Mouse (Mus musculus) stomach, postnatal 0 days (tissue): Measurements from ENCODE around the gene Cytl1. TPM values are rescaled to one million over a fixed set of nuclear protein-coding genes. Genes with fewer than 3 reads are reported as not detected.

Experiments used
- ATAC-seq: fragments of 200-750 bp; cut with Nextera tagmentation; 2 replicates; pipeline ENCODE4 v1.8.0; 2017; ENCODE audit not compliant: low FRiP score, low TSS enrichment
- DNase-seq: peaks from one replicate; pipeline ENCODE4 v3.0.0-alpha.2; 2016; ENCODE audit warnings: low spot score
- H3K27ac ChIP-seq: fragments of 300-500 bp; sonication (generic); replicated peaks from 2 replicates; pipeline ENCODE4 v1.5.1; 2014; ENCODE audit warnings: mild to moderate bottlenecking, control low read depth
- H3K27me3 ChIP-seq: fragments of 300-500 bp; sonication (generic); 2 replicates; pipeline ENCODE4 v1.6.1; 2014; ENCODE audit warnings: low read length; ENCODE audit not compliant: control insufficient read depth, insufficient read depth
- H3K36me3 ChIP-seq: fragments of 300-500 bp; sonication (generic); 2 replicates; pipeline ENCODE4 v1.6.1; 2014; ENCODE audit warnings: low read length, mixed read lengths; ENCODE audit not compliant: control insufficient read depth, insufficient read depth
- H3K4me1 ChIP-seq: fragments of 300-500 bp; sonication (generic); replicated peaks from 2 replicates; pipeline ENCODE4 v1.6.1; 2014; ENCODE audit warnings: antibody characterized with exemption; ENCODE audit not compliant: control insufficient read depth, insufficient read depth
- H3K4me2 ChIP-seq: fragments of 300-500 bp; sonication (generic); replicated peaks from 2 replicates; pipeline ENCODE4 v1.6.1; 2014; ENCODE audit warnings: low read depth, mild to moderate bottlenecking, control low read depth, moderate library complexity
- H3K4me3 ChIP-seq: fragments of 300-500 bp; sonication (generic); 2 replicates; pipeline ENCODE4 v1.5.1; 2014; ENCODE audit warnings: low read depth, low read length, control low read depth
- H3K9ac ChIP-seq: fragments of 300-500 bp; sonication (generic); 2 replicates; pipeline ENCODE4 v1.6.1; 2014; ENCODE audit warnings: mild to moderate bottlenecking, low read length, control low read depth, mixed read lengths
- H3K9me3 ChIP-seq: fragments of 300-500 bp; sonication (generic); 2 replicates; pipeline ENCODE4 v1.6.1; 2016; ENCODE audit warnings: low read length; ENCODE audit not compliant: control insufficient read depth
- CTCF ChIP-seq: IDR thresholded peaks from 2 replicates; pipeline ENCODE4 v1.5.1; 2016; ENCODE audit warnings: antibody characterized with exemption, low read depth, mild to moderate bottlenecking, moderate library complexity
- EP300 ChIP-seq: optimal IDR thresholded peaks from 2 replicates; pipeline ENCODE3; 2016; ENCODE audit warnings: antibody characterized with exemption
- WGBS: fragments of 180-500 bp; shearing (Covaris S2); extraction: QIAGEN DNeasy Blood & Tissue Kit; methylation state at CpG from one replicate; pipeline ENCODE4 v1.1.7; 2014; 5-methylcytosine and 5-hydroxymethylcytosine counted together
- polyA plus RNA-seq: library from polyadenylated mRNA; unstranded; fragments of >200 nt; fragmentation: Nextera tagmentation; extraction: Ambion mirVana; gene quantifications from 2 replicates; pipeline ENCODE4 v1.2.1, GENCODE M21; 2015

The Cytl1 gene
- polyA plus RNA-seq, 1 experiment from 2014 or later: 0.33 TPM

DNA sequence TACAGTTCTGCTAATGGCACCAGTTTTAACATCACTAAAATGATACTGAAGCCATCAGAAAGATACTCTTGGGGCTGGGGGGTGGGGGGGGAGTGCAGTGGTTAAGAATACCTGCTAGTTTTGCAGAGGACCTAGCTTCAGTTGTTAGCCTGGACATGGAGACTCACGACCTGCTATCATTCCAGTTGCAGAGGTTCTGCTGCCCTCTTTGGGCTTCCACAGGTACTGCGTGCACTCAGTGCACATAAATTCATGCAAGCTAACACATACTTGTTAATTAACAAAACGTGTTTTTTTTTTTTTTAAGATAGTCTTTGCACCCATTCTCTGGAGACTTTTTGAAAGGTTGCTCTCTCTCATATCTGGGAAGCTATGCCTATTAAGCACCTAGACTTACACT lies 27.2 kb upstream of the Cytl1 start:
- H3K27me3 ChIP-seq: no peaks in the 10 kb centered on the region
- TF ChIP-seq CTCF (peak; percentile 53), EP300 (no peak)
- H3K4me2 ChIP-seq: no peak overlapping the region
- H3K9ac ChIP-seq: no peak overlapping the region
- H3K9me3 ChIP-seq: 0 out of 2 replicates have a peak, but pooled peaks cover 3% of the 10 kb centered on the region
- DNase-seq (no peak), ATAC-seq (no peak)
- no peak overlapping the region for H3K4me3 ChIP-seq
- H3K4me1 ChIP-seq: no peaks in the 10 kb centered on the region
- no peak overlapping the region for H3K27ac ChIP-seq
- WGBS: 75% methylated on average over 3 of the region's 3 CpGs
- H3K36me3 ChIP-seq: no peaks in the 10 kb centered on the region

DNA sequence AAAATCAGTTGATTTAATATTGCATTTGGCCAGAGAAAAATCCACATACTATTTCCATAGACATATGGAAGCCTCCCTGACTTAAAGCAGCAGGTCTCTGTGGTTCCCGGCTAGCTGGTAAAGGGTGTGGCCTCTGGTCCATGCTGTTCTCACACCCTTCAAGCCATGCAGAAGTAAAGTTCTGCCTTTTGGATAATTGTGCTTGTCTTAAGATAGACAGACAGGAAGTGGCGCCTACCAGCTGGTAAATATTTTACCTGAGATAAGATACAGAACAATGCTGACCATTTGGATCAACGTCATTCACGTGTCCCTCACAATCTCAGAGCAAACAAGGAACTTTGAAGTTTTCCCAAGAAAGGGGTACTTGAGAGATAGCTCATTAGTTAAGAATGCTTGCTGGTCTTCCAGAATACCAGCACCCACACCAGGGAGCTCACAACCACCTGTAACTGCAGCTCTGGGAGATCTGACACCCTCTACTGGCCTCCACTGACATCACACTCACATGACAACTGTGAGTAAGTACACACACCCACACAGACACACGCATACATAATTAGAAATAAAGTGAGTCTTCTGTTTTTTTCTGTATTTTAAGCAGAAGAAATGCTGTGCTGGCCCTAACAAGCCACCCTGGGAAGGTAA lies 25.9 kb upstream of the Cytl1 start:
- Histone ChIP-seq H3K4me2 (no peak overlapping the region), H3K36me3 (no peaks in the 10 kb centered on the region), H3K27me3 (no peaks in the 10 kb centered on the region), H3K27ac (no peak overlapping the region), H3K9me3 (0 out of 2 replicates have a peak, but pooled peaks cover 3% of the 10 kb centered on the region), H3K4me1 (no peaks in the 10 kb centered on the region), H3K9ac (no peak overlapping the region), H3K4me3 (no peak overlapping the region)
- ATAC-seq (peak; percentile 86), DNase-seq (peak; percentile 52)
- 55% methylated on average over 5 of the region's 5 CpGs for WGBS
- peak; percentile 44 for TF ChIP-seq CTCF
- no peak for TF ChIP-seq EP300

DNA sequence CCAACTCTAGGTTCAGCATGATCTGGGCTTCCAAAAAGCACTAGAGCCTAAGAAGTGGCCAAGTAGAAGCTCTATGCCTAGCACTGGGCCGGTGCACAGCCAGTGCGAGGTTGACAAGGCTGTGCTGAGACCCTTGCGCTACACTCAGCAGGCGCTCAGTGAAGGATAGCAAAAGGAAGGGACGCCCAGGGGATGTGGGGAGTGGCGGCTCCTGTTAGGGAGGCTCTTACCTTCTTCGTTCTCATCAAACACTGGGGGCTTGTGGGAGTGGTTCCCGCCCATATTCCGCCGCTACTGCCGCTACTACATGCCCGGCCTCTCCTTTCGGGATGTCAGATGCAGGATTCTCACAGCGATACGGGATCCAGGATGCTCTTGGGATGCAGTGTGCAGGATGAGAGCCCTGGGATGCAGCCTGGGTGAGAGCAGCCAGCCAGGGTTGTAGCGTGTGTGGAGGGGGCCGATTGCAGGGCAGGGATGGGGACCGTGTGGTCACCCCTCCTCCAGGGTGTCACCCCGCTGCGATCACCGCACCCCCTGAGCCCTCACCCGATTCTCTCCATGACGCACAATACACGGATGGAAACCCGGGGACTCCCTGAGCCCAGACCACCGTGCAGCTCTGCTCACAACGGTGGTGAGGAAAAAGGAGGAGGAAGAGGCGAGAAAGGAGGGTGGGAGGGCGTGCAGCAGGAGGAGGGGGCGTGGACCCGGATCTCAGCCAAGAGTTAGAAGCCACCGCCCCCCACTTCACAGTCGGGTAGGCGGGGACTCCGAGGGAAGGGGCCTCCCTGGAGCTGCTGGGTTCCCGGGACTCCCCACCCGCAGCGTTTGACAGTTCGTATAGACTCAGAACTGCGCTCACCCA lies 18.6 kb upstream of the Cytl1 start, which contains the start of gene Stk32b:
TSS of gene Stk32b (minus strand) at position 667 of the 868 bp plus-strand sequence.
- TF ChIP-seq EP300: no peak
- no peak for TF ChIP-seq CTCF
- Histone ChIP-seq H3K4me2 (peak within 1 kb of the TSS; percentile 61), H3K4me1 (no peaks in the 10 kb centered on the region), H3K27me3 (no peaks in the 10 kb centered on the region), H3K36me3 (no peaks in the 10 kb centered on the region), H3K27ac (no peak within 1 kb of the TSS), H3K9ac (peak within 1 kb of the TSS; percentile 23; the same call in 1 of the 2 replicates), H3K4me3 (peak within 1 kb of the TSS; percentile 37), H3K9me3 (no peaks in the 10 kb centered on the region)
- WGBS: under 1% methylated on average over 40 of the region's 40 CpGs
- ATAC-seq: peak; percentile 61
- DNase-seq: peak; percentile 50

DNA sequence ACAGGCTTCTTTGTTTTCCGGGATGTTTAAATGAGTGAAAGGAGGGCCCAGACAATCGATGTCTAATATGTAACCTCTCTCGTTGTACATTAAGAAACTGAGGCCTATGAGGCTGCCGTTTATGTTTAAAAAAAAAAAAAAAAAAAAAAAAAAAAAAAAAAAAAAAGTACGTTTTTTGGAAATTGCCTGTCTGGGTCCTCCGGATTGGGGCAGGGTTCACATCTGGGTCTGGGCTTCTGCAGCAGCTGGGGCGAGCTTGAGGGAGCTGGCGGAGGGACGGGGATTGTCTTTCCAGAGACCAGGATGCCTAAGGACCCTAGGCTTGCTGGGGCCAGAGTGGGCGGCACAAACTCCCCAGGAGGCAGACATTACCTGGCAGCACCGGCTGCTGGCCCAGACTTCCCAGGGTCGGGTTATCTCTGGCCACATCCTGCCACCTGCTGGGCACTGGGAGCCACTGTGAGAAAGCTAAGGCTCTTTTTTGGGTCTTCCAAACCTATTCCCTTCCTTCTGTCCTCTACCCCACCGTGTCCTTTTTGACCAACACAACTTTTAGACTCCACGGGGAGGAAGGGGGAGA lies 17.8 kb upstream of the Cytl1 start:
- H3K4me1 ChIP-seq: no peaks in the 10 kb centered on the region
- H3K27ac ChIP-seq: no peak overlapping the region
- no peaks in the 10 kb centered on the region for H3K9me3 ChIP-seq
- no peaks in the 10 kb centered on the region for H3K27me3 ChIP-seq
- TF ChIP-seq EP300: no peak
- TF ChIP-seq CTCF: peak; percentile 77
- DNase-seq (peak; percentile 79), ATAC-seq (peak; percentile 68)
- H3K36me3 ChIP-seq: no peaks in the 10 kb centered on the region
- 1% methylated on average over 13 of the region's 14 CpGs for WGBS
- H3K9ac ChIP-seq: no peak overlapping the region; the same call in 1 of the 2 replicates
- peak overlapping the region; percentile 61 for H3K4me2 ChIP-seq
- peak overlapping the region; percentile 37 for H3K4me3 ChIP-seq

DNA sequence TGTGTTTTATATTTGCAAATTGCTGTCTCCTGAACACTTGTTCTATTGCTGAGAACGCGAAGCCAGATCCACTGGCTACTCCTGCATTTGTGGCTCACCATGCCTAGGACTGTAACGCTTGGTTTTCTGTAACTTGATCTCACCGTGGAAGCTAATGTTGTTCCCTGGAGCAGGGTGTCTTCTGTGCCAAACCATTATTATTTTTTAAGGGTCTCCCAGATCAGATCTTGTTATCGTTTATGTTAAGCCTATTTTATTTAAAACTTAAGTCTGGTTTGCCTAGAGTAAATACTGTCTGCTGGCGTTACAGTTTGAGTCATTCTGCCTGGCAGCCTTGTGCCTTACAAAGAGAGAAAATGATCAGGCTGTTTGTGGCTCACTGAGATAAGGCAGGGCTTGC lies 14.6 kb upstream of the Cytl1 start:
- H3K9ac ChIP-seq: no peak overlapping the region
- no peak overlapping the region for H3K4me2 ChIP-seq
- ATAC-seq: no peak
- no peak for DNase-seq
- H3K4me1 ChIP-seq: no peaks in the 10 kb centered on the region
- no peaks in the 10 kb centered on the region for H3K36me3 ChIP-seq
- H3K4me3 ChIP-seq: no peak overlapping the region
- H3K9me3 ChIP-seq: no peaks in the 10 kb centered on the region
- no peaks in the 10 kb centered on the region for H3K27me3 ChIP-seq
- 9% methylated on average over 6 of the region's 6 CpGs for WGBS
- TF ChIP-seq EP300 (no peak), CTCF (no peak)
- no peak overlapping the region for H3K27ac ChIP-seq
